Mouse (Mus musculus): ENCODE results near the gene Snrpa1.

DNA sequence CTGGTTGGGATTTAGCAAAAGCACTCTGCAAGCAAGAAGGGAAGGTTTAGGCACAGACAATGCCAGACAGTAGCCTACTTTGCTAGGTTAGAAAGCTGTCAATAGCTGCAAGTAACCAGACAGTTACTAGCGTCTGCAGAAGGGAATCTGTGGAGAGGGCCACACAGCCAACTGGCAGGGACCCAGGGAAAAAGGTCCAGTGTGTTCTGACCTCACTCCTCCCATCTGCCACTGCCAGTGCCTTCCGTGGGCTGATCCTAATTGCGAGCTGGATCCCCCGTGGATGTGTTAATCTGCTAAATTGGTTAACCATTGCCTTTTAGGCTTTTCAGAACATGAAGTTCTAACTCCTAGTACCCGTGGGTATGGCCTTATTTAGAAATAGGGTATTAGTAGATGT lies 35.3 kb downstream of the Snrpa1 start:
- no peak for TF ChIP-seq CHD2 (IDR thresholded peaks at IDR 0.05; ENCODE audit: low read depth, low read length)
- no peak for TF ChIP-seq MAFK (IDR thresholded peaks at IDR 0.05; ENCODE audit: insufficient read depth, low read depth, low read length)
